Mouse (Mus musculus): Measurements from ENCODE around the gene Ano3. TPM values are rescaled to one million over a fixed set of nuclear protein-coding genes. Genes with fewer than 3 reads are reported as not detected.

Ano3 gene
- total RNA-seq, 2 experiments from 2014 or later: 0.16 to 0.38 TPM

Other genes with a start within 250 kb of the Ano3 start
- gene Muc15, start 229.6 kb downstream of the Ano3 start, total RNA-seq (2021): under 1 TPM in 1 of 2 experiments, not detected in 1; 0.14 TPM
- not detected for gene Gm13941, start 155.1 kb upstream of the Ano3 start, total RNA-seq (2021)
- gene Gm15130, start 202.0 kb upstream of the Ano3 start, total RNA-seq (2021): not detected